Mouse (Mus musculus) Muller cell, postnatal 12 days (primary cell): ENCODE measurements around the gene Gemin2.
A peak's percentile ranks its signal among the peaks of the same experiment; 100 is the strongest.
"Not testable (repeated sequence)": the region's sequence is repeated elsewhere in the genome, so short reads cannot be mapped to it uniquely, and the experiment has no call there.

ENCODE experiments used
- DNase-seq: peaks from one replicate; pipeline ENCODE4 v3.0.0-alpha.2; 2015; ENCODE audit errors: inconsistent ontology term

The Gemin2 gene

GRCm38 (mm10) chr12:59058242-59058641 is 45.0 kb downstream of the Gemin2 start:
- not testable (repeated sequence) for DNase-seq

GRCm38 (mm10) chr12:59060322-59060721 is 47.1 kb downstream of the Gemin2 start:
- DNase-seq, result no peak

GRCm38 (mm10) chr12:59060993-59061595 is 47.9 kb downstream of the Gemin2 start, which contains the start of gene Trappc6b:
TSS of gene Trappc6b (minus strand) at chr12:59061472.
- DNase-seq, result peak; percentile 85

DNA sequence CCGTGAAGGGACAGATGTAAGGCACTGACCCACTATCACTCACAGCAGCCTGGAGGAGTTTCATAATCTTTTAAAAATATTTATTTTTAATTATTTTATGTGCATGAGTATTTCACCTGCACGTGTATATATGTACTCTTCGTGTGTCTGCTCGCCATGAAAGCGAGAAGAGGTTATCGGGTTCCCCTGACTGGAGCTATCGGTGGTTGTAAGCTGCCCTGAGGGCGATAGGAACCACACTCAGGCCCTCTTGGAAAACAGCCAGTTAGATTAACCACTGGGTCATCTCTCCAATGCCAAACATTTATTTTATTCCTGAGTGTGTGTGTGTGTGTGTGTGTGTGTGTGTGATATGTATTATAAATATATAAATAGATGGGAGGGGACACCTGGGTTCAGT is 51.6 kb downstream of the Gemin2 start:
- DNase-seq, result no peak

GRCm38 (mm10) chr12:59065776-59066175 is 52.6 kb downstream of the Gemin2 start:
- DNase-seq, result no peak

GRCm38 (mm10) chr12:59066448-59067077 is 53.4 kb downstream of the Gemin2 start, which contains the start of gene Pnn:
TSS of gene Pnn (plus strand) at chr12:59066884.
- peak; percentile 98 for DNase-seq

DNA sequence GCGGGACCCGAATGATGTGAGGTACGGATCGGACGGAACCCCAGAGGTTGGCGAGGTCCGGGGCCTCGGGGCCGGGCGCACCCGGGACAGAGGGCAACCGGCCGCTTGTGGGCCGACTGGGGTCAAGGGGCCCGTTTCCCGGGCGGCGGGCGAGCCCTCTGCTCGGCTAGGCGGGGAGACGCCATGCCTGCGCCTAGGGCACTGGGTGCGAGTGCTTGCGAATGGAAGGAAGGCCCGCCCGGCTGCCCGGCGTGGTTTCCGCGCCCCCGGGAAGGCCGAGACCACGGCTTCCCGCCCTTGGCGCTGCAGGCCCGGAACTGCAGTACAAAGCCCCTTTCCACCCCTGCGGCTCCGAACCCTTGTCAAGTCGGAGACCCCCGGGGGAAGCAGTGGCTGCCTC is 53.9 kb downstream of the Gemin2 start:
- no peak for DNase-seq

DNA sequence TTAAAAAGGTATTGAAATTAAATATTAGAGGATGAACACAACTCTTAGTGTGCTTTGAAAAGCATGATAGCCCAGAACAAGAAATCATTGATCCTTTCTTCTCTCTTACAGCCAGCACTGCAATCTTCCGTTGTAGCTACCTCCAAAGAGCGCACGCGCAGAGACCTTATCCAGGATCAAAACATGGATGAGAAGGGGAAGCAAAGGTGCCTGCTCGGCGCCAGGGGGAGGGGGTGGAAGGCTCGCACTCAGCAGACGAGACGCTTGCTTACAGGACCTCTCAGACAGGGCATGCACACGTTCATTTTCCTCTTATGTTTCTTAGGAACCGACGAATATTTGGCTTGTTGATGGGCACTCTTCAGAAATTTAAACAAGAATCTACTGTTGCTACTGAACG is 55.6 kb downstream of the Gemin2 start:
- DNase-seq, result no peak

- DNase-seq, result no peak
Observed at GRCm38 (mm10) chr12:59072286-59072685, 59.1 kb downstream of the Gemin2 start.

DNA sequence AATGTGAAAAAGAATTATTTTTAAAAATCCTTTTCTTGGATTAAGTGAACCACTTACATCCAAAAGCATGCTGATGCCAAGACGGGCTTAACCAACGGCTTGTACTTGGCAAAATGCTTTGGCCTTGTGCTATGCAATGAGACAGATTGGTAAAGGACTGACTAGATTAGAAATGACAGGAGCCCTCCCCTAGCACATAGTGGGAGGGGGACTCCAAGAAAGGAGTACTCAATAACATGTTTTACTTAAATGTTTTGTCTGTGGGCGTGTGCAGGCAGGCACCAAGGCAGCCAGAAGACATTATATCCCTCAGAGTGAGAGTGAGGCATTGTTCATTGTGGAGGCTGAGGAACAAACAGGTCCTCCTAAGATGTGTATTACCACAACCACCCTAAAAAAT is 60.9 kb downstream of the Gemin2 start:
- no peak for DNase-seq

GRCm38 (mm10) chr12:59076996-59077395 is 63.8 kb downstream of the Gemin2 start:
- no peak for DNase-seq

GRCm38 (mm10) chr12:59077883-59078282 is 64.7 kb downstream of the Gemin2 start:
- no peak for DNase-seq
